Mouse (Mus musculus) cerebellum, adult 11 months (tissue): Measurements from ENCODE around the gene Cercam.

Experiments used
- DNase-seq: peaks from one replicate; pipeline ENCODE4 v3.0.0; 2022

Cercam gene

GRCm38 (mm10) chr2:29868949-29869645, at the start of gene Cercam:
Gene Cercam (plus strand): TSS chr2:29869164.
- DNase-seq = peak; percentile 85

- no peak for DNase-seq
Measured at GRCm38 (mm10) chr2:29819363-29819762, 49.6 kb upstream of the Cercam start.

GRCm38 (mm10) chr2:29820025-29820817, 48.7 kb upstream of the Cercam start, which contains the start of gene Urm1:
Gene Urm1 (plus strand): TSS chr2:29820075.
- DNase-seq = peak; percentile 51

- DNase-seq = no peak
Measured at GRCm38 (mm10) chr2:29826318-29826925, 42.5 kb upstream of the Cercam start.

GRCm38 (mm10) chr2:29826926-29827708, 41.8 kb upstream of the Cercam start:
- peak; percentile 92 for DNase-seq

GRCm38 (mm10) chr2:29827709-29828024, 41.3 kb upstream of the Cercam start:
- no peak for DNase-seq

- no peak for DNase-seq
Measured at GRCm38 (mm10) chr2:29831106-29831505, 37.9 kb upstream of the Cercam start.

GRCm38 (mm10) chr2:29833796-29834195, 35.2 kb upstream of the Cercam start:
- no peak for DNase-seq

- no peak for DNase-seq
Measured at GRCm38 (mm10) chr2:29835391-29835899, 33.5 kb upstream of the Cercam start.

GRCm38 (mm10) chr2:29839460-29839859, 29.5 kb upstream of the Cercam start:
- DNase-seq = no peak

GRCm38 (mm10) chr2:29843231-29844105, 25.5 kb upstream of the Cercam start:
- DNase-seq = no peak

GRCm38 (mm10) chr2:29844115-29844514, 24.8 kb upstream of the Cercam start:
- DNase-seq = no peak

GRCm38 (mm10) chr2:29844661-29845060, 24.3 kb upstream of the Cercam start:
- DNase-seq = no peak

GRCm38 (mm10) chr2:29845636-29846035, 23.3 kb upstream of the Cercam start:
- DNase-seq = no peak

- DNase-seq = no peak
Measured at GRCm38 (mm10) chr2:29846061-29846853, 22.7 kb upstream of the Cercam start.

GRCm38 (mm10) chr2:29846911-29847310, 22.1 kb upstream of the Cercam start:
- no peak for DNase-seq

GRCm38 (mm10) chr2:29849041-29849440, 19.9 kb upstream of the Cercam start:
- DNase-seq = no peak

- no peak for DNase-seq
Measured at GRCm38 (mm10) chr2:29849841-29850480, 19.0 kb upstream of the Cercam start.

- DNase-seq = no peak
Measured at GRCm38 (mm10) chr2:29852957-29853485, 15.9 kb upstream of the Cercam start.

GRCm38 (mm10) chr2:29853736-29854135, 15.2 kb upstream of the Cercam start:
- no peak for DNase-seq
